Mouse (Mus musculus): ENCODE data around the gene Mbnl2. TPM values are rescaled to one million over a fixed set of nuclear protein-coding genes. Genes with fewer than 3 reads are reported as not detected.

The Mbnl2 gene
- polyA plus RNA-seq, 1 experiment = 110 TPM

DNA sequence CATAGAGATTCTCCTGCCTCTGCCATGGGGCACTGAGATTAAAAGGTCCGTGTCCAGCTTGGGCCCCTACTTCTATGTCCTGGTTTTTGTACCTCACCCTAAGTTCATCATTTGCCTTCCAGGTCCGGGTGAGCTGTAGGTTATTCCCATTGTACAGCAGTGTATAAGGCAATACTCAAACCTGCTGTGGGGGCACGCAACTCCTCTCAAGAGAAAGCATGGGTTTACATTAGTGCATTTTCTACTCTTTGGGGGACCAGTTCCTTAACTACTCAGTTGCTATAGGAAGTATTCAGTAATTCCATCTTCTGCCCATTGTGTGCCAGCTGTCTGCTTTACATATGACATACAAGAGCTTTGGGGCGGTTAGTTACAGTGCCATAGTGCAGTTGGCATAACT, 205.5 kb downstream of the Mbnl2 start:
- Histone ChIP-seq H3K27ac (ENCODE audit: insufficient read depth, low read depth, low read length) (0 out of 2 replicates have a peak overlapping the region, but pooled peaks have one; percentile 16), H3K4me1 (ENCODE audit: control insufficient read depth, insufficient read depth, low read length) (peaks cover 18% of the 10 kb centered on the region), H3K4me3 (ENCODE audit: insufficient read depth, low read length) (no peak overlapping the region)
- no peak for TF ChIP-seq CTCF (IDR thresholded peaks at IDR 0.05; ENCODE audit: low read depth, low read length)
- no peak for TF ChIP-seq POLR2A (IDR thresholded peaks at IDR 0.05; ENCODE audit: borderline replicate concordance, low read depth, low read length)

Other genes with a start within 250 kb of the Mbnl2 start
- not detected in 2 replicates for gene Oxgr1, start 233.2 kb upstream of the Mbnl2 start, polyA plus RNA-seq (2012; ENCODE audit: insufficient read depth, insufficient read length, missing spikeins)
- gene Rap2a, start 202.8 kb downstream of the Mbnl2 start, polyA plus RNA-seq (2012; ENCODE audit: insufficient read depth, insufficient read length, missing spikeins) = 32.3 and 33.2 TPM in 2 replicates